Mouse (Mus musculus): ENCODE measurements at regions not wholly inside any gene's neighbourhood (a gene's known extent, or its start where the extent isn't known, plus 50 kb on each side); places are given as distances from the start of the nearest gene placed in this dataset.

DNA sequence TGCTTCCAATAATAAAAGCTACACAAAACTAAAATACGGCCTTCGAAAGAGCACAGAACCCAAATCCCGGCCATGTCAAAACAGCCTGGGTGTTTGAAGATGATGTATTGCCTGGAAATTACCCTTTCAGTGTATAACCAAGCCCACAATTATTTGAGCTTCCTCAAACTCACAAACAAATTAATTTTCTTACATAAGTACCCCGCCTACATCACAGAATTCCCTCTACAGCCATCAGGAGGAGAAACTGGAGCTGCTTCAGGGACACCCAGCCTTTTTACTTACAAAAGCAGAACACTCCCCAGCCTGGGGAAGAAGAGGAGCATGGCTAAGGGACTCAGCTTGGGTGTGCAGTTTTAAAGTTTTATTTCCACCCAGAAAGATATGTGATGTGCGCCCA lies 207.6 kb upstream of the Daam1 start:
- no peak for TF ChIP-seq CTCF (IDR thresholded peaks at IDR 0.05; ENCODE audit: extremely low read depth, insufficient read length, insufficient replicate concordance, low read depth, low read length)
- TF ChIP-seq POLR2A (IDR thresholded peaks at IDR 0.05; ENCODE audit: low read depth, low read length), result no peak

All from small intestine, adult 2 months (tissue).